Mouse (Mus musculus) adrenal gland, postnatal 25 days (tissue): ENCODE measurements around the gene Acot8. TPM values are rescaled to one million over a fixed set of nuclear protein-coding genes. Genes with fewer than 3 reads are reported as not detected.

ENCODE experiments used
- DNase-seq: peaks from one replicate; pipeline ENCODE4 v3.0.0; 2021; ENCODE audit warnings: mixed read lengths
- long read RNA-seq: library from polyadenylated mRNA; stranded (forward); transcript quantifications from one replicate; pipeline ENCODE4 v2.0.0, GENCODE M21; 2021
- total RNA-seq: library from RNA; stranded (reverse); gene quantifications from 2 replicates; pipeline ENCODE4 v1.2.3, GENCODE M21; 2021

Acot8 gene
- 28.9 and 36.0 TPM in 2 replicates for total RNA-seq
- long read RNA-seq, transcript Acot8-202 (6 exons, 1,152 nt), result major isoform, 23 of 36 reads
- long read RNA-seq, partial matches to known transcripts, result 6 of 36 reads
- long read RNA-seq, other reads (novel, unspliced or antisense), result 5 of 36 reads

DNA sequence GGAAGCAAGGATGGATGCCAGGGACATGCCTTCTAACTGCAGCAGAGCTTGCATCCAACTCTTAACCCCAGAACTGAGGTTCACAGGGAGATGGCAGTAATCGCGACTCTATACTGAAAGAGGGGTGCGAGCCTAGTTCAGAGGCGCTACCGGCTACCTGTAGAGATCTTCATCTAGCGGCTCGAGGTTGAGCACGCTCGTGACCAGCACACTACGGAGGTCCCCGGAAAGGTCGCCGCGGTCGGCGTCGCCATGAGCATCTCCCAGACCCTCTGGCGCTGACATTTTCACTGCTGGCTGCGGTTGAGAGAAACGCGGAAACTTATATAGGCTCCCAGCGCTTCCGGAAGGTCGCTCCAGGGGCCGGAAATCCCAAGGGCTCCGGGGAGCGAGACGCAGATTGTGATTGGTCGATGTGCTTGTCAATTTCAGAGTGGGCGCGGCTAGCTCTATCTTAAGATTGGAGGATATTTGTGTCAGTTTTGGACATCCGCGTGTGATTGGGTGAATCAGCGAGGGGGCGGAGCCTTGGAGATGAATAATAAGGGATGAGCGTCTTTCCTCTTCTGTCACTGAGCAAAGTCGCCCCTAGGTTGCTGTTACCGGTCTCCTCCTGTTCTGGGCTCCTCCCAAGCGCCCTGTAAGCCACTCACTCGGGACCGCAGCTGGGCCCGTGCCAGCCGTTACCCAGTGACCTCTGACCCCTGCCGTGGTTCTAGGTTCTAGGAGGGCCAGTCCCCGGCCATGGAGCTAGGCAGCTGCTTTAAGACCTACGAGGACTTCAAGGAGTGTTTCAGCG, at the start of gene Acot8, which contains the start of gene Zswim3:
Acot8 (minus strand) TSS at position 350 of the 799 bp plus-strand sequence.
Zswim3 (plus strand) TSS at position 566 of the 799 bp plus-strand sequence.
- DNase-seq, result peak; percentile 92

DNA sequence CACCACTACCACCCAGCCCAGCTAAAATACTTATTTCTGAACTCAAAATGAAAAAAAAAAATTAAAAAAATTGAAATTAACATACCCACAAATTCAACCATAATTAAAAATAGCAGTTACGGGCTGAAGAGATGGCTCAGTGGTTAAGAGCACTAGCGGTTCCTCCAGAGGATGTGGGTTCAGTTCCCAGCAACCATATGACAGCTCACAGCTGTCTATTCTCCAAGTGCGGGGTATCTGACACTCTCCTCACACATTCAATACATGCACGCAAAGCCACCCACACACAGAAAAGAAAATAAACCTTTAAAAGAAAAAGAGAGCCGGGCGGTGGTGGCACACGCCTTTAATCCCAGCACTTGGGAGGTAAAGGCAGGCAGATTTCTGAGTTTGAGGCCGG, 45.4 kb upstream of the Acot8 start:
- DNase-seq, result no peak

DNA sequence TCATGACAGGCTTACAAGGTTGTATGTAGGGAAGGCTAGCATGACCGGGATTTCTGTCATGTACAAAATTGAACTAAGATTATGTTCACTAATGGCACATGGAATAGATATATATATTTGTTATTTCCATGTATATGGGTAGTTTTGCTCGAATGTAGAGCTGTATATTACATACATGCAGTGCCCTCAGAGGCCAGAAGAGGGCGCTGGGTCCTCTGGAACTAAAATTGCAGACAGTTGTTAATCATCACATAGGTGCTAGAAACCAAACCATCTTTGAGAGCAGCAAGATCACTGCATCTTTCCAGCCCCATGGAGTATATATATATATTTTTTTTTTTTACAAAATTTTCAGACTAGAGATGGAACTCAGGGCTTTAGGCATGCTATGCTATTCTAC, 41.1 kb upstream of the Acot8 start:
- no peak for DNase-seq

DNA sequence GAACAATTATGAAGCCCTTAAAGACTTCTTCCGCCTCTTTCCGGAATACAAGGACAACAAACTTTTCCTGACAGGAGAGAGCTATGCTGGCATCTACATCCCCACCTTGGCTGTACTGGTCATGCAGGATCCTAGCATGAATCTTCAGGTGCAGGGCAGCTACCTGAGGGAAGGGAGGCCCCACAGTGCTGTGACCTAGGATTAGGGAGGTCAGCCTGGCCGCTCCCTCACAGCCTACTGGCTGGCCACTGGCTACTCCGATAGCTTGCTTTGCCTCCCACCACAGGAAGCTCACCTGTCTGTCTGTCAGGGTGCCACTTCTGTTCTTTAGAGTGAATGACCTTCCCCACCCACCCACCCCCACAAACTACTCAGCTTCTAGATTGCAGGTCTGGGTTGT, 30.5 kb upstream of the Acot8 start:
- no peak for DNase-seq

DNA sequence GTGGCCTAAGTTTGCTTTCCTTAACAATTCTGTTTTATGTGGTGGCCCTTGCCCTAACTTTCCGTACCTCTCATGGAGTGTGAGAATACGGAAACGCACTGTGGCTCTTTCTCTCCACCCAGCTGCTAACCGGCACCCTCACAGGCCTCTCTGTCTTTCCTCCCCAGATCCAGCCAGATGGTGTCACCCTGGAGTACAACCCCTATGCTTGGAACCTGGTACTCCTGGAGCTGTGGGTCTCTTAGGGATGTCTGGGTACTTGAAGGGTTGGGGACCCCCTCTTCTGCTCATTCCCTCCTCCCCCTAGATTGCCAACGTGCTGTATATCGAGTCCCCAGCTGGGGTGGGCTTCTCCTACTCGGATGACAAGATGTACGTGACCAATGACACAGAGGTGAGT, 29.8 kb upstream of the Acot8 start:
- no peak for DNase-seq

DNA sequence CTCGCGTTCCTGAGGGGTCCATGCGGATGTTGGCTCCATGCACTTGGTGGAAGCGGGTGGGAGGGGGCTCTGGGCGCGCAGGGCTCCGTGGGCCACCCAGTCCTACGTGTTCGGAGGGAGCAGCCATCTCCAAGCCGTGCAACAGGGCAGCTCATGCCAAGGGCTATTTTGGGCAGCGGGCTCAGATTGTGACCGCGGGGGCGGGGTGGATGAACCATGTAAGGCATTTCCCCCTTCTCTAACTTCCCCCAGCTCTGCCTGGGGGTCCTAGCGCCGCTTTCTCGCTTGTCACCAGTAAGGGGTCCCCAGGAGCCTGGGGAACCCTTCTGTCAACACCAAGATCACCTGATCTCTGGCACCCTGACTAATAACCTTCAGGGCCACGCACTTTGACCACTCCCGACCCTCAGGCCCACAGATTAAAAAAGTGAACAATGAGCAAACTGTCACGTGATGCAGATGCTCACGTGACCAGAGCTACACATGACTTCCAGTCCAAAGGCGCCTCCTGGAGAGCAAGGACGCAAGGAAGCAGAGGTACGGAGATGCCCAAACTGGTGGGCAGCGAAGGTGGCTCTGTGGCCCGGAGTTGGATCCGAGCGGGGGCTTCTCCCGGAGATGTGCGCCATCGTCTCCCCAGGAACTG, 28.8 kb upstream of the Acot8 start, which contains the start of gene Neurl2:
Neurl2 (minus strand) TSS at position 143 of the 646 bp plus-strand sequence.
- DNase-seq, result peak; percentile 85

DNA sequence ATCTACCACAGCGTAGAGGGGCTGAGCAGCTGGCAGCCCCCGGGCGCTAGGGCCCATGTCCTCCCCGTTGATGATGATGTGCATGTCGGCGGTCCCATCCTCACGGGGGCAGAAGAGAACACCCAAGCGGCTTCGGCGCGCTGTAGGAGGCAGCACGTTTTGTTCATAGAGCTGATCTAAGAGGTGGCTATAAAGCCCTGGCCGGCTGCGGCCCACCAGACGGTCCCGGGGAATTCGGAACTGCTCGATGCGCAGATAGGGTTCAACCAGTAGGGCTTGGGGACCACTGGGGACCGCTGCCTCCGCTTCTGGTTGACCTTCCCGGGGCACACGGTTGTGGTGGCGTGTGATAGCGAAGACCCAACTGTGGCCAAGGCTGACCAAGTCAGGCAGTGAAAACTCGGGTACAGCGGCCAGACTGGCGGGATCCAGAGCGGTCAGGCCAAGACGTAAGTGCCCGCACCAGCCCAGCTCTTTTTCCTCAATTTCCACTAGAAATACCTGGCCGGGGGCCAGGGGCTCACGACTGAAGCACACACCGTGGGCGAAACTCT, 28.1 kb upstream of the Acot8 start, which contains the start of gene Ctsa:
Ctsa (plus strand) TSS at position 126 of the 554 bp plus-strand sequence.
- peak; percentile 77 for DNase-seq

DNA sequence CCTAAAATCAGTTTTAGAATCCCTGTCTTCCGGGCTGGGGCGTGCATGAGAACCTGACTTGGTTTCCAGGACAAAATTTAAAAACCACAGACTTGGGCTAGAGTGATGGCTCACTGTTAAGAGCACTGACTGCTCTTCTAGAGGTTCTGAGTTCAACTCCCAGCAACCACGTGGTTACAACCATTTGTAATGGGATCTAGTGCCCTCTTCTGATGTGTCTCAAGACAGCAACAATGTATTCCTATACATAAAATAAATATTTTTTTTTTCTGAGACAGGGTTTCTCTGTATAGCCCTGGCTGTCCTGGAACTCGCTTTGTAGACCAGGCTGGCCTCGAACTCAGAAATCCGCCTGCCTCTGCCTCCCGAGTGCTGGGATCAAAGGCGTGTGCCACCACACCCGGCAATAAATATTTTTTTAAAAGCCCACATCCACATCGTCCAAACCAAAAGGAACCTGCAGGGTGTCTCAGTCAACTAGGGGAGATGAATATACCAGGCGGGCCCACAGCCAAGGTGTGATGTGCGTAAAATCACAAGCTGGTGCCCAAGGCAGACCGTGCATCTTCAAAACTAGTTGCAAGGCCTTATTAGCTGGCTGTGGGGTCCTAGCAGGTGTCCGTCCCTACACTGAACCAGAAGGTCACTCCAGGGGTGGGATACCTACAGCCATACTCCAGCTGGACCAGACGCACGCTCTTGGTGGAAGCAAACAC, 27.5 kb upstream of the Acot8 start:
- DNase-seq, result no peak

DNA sequence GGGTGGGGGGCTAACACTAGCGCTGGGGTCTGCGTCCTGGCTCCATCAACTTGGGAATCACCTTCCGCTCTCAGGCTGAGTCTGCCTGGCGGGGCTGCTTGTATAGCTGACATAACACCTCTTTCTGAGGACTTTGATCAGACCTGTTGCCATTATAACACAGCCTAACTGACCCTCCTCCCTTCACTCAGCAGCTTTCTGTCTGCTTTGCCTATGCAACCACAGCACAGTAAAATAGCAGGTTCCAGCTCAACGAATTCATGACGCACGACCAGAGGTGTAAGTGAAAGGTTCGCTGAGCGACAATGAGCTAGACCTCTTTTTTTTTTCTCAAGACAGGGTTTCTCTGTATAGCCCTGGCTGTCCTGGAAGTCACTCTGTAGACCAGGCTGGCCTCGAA, 26.3 kb upstream of the Acot8 start:
- no peak for DNase-seq

DNA sequence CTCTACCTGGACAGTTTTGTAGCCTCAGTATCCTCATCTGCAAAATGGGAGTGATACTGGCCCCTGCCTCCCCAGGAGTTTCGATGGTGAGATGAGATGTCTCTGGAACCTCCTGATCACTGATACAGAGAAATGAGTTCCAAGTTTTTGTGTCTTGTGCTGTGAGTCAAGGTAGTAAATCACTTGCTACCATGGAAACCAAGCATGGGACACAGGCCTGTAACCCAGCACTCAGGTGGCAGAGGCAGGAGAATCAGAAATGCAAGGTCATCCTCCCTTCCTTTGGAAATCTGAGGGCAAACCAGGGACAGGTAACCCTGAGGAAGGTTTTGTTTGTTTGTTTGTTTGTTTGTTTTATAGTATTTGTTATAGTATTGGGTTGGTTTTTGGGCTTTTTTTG, 24.4 kb upstream of the Acot8 start:
- no peak for DNase-seq

DNA sequence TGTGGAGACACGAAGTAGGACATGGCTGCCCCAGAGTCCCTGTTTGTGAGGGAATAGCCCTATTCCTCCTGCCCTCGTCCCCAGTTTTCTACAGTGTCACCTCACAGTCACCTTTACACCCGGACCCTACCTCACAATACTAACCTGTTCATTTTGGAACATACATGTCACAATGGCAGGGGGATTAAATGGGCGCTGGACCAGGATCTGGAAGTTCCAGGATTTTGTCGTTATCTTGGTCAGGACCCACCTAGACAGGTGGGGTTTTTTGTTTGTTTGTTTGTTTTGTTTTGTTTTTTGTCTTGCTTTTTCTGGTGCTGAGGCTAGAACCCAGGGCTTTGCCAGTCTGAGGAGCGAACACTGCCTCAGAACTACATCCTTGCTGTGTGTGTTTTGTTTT, 23.8 kb upstream of the Acot8 start, which contains the start of gene Spata25:
Spata25 (minus strand) TSS at position 101 of the 400 bp plus-strand sequence.
- no peak for DNase-seq

DNA sequence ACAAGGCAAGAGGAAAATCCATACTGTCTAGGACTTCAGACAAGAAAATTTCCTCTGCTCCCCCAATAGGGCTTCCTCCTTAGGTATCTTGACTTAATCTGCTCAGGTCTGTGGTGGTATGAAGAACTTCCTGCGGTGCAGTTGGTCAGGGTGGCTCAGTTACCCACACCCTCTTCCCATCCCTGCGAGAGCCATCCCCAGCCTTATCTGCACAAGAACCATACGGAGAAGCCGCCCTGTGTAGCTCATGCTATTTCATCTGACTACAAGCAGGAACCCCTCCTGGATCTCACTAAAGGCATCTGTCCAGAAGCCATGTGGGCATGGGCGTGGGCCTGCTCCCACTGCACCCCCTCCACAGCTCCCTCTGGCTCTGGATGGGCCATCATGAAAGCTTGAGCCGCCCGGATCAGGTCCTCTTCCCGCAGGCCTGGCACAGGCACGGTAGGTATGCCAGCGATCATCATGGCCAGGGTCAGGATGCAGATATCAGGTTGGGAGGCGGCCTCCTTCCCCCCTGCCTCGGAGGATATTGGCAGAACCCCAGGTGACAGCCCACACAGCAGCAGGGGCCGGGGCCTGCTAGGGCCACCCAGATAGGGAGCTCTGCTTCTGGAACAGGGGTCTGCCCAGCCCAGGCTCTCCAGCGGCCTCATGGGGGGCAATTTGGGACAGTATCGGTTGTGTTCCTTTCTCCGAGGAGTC, 22.6 kb upstream of the Acot8 start:
- no peak for DNase-seq

DNA sequence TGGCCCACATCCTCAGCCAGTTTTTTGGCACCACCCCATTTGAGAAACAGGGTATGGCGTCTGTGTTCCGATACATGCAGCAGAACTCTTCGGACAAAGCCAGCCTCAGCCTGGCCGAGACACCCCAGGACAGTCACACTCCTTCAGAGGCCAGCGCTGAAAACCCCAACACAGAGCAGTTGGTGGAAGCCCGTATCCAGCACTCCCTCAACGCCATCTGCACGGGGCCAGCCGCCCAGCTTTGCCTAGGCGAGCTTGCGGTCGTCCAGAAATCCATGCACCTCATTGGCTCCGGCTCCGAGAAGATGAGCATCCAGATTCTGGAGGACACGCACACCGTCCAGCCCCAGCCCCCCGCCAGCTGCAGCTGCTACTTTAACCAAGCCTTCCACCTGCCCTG, 20.8 kb upstream of the Acot8 start:
- no peak for DNase-seq

DNA sequence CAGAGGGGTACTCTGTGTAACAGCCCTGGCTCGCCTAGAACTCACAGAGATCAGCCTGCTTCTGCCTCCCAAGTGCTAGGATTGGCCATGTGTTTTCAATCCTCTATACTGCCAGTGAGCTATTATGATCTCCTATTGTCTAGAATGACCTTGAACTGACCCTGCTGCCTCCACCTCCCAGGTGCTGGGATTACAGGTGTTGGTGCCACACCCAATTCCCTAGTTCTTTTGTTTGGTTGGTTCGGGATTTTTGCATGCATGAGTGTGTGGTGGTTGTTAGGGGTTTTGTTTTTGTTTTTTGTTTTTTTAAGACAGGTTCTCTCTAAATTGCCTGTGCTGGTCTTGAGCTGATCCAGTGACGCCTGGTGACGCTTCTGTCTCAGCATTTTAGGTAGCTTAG, 19.3 kb upstream of the Acot8 start:
- DNase-seq, result no peak

DNA sequence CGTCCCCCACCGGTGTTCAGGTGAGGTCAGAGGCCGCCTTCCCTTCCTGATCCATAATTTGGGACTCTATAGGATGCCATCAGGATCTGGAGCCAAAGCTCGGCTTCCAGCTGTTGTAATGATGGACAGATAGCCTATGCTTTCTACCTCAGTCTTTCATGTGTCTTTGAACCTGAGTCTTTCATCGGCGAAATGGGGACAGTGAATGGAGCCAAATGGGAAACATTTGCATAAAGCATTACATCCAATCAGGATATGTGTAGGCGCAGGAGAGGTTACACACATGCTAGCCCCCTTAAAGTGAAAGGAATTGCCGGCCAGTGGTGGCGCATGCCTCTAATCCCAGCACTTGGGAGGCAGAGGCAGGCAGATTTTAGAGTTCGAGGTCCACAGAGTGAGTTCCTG, 18.5 kb upstream of the Acot8 start:
- DNase-seq, result peak; percentile 21

DNA sequence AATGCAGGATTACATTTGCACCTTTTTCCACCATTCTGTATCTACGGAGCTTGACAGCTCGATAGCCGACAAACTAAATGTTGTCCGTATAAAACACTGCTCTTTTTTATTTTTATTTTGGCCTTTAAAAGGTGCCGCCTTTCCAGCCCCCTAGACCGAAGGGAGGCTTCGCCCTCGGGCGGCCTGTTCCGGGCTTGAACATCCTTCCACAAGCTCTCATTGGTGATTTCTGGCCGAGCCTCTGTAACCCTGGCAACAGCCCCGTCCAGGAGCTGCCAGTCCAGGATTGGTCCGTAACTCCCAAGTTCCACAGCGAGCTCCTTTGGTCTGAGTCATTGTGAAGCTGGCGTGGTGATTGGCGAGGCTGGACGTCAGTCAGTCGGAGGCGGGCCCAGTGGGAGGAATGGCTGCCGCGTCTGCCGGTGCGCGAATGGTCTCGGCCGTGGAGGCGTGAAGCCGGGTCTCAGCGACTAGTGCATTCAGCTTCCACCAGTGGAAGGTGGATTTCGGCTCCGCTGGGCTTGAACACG, 18.0 kb upstream of the Acot8 start, which contains the start of gene Zswim1:
Zswim1 (plus strand) TSS at position 51 of the 530 bp plus-strand sequence.
- DNase-seq, result peak; percentile 99

DNA sequence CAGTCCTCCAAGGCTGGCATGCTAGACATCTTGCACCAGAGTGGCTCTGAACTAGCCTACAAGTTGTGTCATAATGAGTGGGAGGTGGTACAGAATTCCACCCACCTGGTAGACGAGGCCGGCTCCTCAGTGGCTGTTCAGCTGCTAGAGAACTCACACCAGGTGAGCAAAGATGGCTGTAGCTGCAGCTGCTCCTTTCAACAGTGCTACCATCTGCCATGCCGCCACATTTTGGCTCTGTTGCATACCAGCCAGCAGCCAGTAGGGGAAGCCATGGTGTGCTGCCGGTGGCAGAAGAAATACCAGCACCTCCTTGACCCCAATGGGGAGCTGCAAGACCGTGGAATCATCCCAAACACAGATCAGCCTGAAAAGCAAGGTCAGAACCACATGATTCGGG, 16.4 kb upstream of the Acot8 start:
- no peak for DNase-seq

DNA sequence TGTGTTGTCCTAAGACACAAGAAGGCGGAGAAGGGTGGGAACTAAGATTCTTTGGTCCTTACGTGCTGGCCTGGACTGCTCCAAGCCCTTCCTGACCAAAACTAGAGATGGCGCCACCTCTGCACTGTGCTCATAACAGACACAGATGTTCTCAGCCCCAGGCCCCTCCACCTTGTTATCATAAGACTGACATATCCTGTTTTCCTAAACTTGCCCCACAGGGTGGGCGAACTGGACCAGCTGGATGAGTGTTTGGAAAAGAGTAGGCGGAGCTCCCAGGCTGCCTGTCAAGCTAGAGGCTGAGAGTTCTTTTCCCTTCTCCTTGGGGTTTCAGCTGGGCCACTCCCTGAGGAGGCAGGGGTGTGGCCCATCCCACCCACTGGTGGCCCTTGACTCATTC, 13.0 kb upstream of the Acot8 start:
- DNase-seq, result no peak

DNA sequence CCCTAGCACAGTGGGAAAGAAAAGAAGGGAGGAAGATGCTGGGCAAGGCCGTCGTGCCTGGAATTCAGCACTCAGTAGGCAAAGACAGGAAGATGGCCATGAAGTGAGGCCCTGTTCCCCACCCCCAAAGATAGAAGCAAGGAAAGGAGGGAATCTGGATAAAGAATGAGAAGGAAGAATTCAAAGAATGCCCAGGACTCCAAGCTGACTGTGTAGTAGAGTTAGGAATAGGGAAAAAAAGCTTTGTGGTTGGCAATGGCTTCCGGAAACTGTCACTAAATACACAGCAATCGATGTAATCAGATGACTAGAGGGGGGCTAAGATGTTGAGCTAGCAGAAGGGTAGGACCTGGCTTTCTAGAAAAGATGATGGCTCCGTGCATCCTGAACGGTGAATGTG, 12.5 kb upstream of the Acot8 start:
- no peak for DNase-seq

DNA sequence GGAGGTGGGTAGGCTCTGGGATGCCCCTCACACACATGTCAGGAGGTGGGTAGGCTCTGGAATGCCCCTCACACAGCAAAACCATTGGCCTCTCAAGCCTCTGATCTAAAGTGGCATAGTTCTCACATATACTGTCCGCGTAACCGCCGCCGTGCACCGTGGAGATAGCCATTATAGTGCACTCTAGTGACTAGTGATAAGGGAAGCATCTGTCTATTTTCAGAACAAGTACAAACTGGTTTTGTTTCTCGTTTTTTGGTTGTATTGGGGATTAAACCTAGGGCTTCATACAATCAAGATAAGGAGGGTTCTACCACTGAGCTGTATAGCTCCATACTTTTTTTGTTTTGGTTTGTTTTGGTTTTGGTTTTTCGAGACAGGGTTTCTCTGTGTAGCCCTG, 11.1 kb upstream of the Acot8 start:
- DNase-seq, result no peak

DNA sequence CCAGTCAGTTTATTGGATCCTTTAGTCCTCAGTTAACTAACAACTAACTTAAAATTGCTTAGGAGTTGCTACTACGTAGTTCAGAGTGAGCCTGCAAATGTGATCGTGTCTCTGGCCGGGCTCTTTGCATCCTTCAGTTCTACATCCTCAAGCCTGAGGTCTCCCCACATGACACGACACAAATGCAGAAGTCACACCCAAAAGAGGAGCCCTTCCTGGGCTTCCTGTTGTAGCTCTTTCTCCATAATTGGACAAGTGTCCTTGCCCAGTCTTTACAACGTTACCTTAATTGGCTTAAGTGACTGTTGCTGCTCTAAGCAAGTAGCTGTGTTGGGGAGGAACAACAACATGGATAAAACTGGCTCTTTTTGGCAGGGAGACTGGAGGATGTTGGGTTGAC, 10.7 kb upstream of the Acot8 start:
- DNase-seq, result no peak
